ENCODE assay signal across 31 mouse cellular contexts in genomic region chr6:88188148-88188547, GRCm38 (mm10). TPM values are rescaled to one million over a fixed set of nuclear protein-coding genes. Genes with fewer than 3 reads are reported as not detected.
A peak's percentile ranks its signal among the peaks of the same experiment; 100 is the strongest.
DNase-seq lines count a peak whose midpoint lies in the region; ATAC-seq lines count a peak whose summit lies in the region.
"Had no signal": no experiment of that assay in that cellular context is flagged by ENCODE, and none has a peak within 500 bp of the region (broad histone marks: within the 10 kb centered on the region; RNA-seq: fewer than 3 reads in every experiment).

No protein-coding gene starts in this region.

- intact Hi-C loops in left cerebral cortex, postnatal 36 days (cut with DNase I): loop anchor here (2.0 to 5.0 kb wide), 3 partner anchors 66 to 311 kb away; no protein-coding TSS in a partner anchor

- peaks cover 57% of the 10 kb centered on the region for H3K27me3 ChIP-seq in forebrain, embryonic 14.5 days (replicated peaks; ENCODE audit: control insufficient read depth, insufficient read depth, low read length)
- H3K27me3 ChIP-seq in forebrain, embryonic 15.5 days: peaks cover 65% of the 10 kb centered on the region

- no peak overlapping the region for H3K9ac ChIP-seq in forebrain, embryonic 14.5 days (ENCODE audit: low read length)
- no peak overlapping the region for H3K9ac ChIP-seq in forebrain, embryonic 15.5 days (replicated peaks)
- H3K9ac ChIP-seq: embryonic facial prominence, embryonic 12.5 days; heart, embryonic 12.5 days; liver, embryonic 14.5 days; lung, embryonic 15.5 days; midbrain, embryonic 15.5 days; neural tube, embryonic 13.5 days had no signal

- H3K4me2 ChIP-seq in forebrain, embryonic 14.5 days (ENCODE audit: low read length): no peak overlapping the region
- H3K4me2 ChIP-seq in forebrain, embryonic 15.5 days (replicated peaks): no peak overlapping the region
- H3K4me2 ChIP-seq: embryonic facial prominence, embryonic 12.5 days; heart, embryonic 12.5 days; lung, embryonic 15.5 days; midbrain, embryonic 15.5 days; neural tube, embryonic 13.5 days had no signal

- H3K9me3 ChIP-seq in forebrain, embryonic 14.5 days (replicated peaks; ENCODE audit: control insufficient read depth, low read length): no peaks in the 10 kb centered on the region
- H3K9me3 ChIP-seq in forebrain, embryonic 15.5 days: no peaks in the 10 kb centered on the region
- H3K9me3 ChIP-seq: embryonic facial prominence, embryonic 12.5 days; heart, embryonic 12.5 days; hindbrain, embryonic 10.5 days; lung, embryonic 15.5 days; megakaryocyte, embryonic 14.5 days; midbrain, embryonic 15.5 days; neural tube, embryonic 13.5 days had no signal

- H3K4me1 ChIP-seq in forebrain, embryonic 14.5 days (ENCODE audit: control insufficient read depth, insufficient read depth, low read length): peaks cover 5% of the 10 kb centered on the region
- peaks cover 22% of the 10 kb centered on the region for H3K4me1 ChIP-seq in forebrain, embryonic 15.5 days

- no peak overlapping the region for H3K27ac ChIP-seq in forebrain, embryonic 14.5 days (ENCODE audit: low read depth, low read length)
- no peak overlapping the region for H3K27ac ChIP-seq in forebrain, embryonic 15.5 days (replicated peaks)
- H3K27ac ChIP-seq: embryonic facial prominence, embryonic 12.5 days; hindbrain, embryonic 10.5 days; hindbrain, postnatal 0 days; liver, embryonic 14.5 days; lung, embryonic 15.5 days; midbrain, embryonic 15.5 days; neural tube, embryonic 13.5 days had no signal

- 73% methylated on average over 6 of the region's 6 CpGs for WGBS in forebrain, embryonic 14.5 days
- 65% methylated on average over 6 of the region's 6 CpGs for WGBS in forebrain, embryonic 15.5 days

- no peaks in the 10 kb centered on the region for H3K36me3 ChIP-seq in forebrain, embryonic 14.5 days (ENCODE audit: control insufficient read depth, insufficient read depth, low read length)
- no peaks in the 10 kb centered on the region for H3K36me3 ChIP-seq in forebrain, embryonic 15.5 days
- H3K36me3 ChIP-seq: embryonic facial prominence, embryonic 12.5 days; heart, embryonic 12.5 days; hindbrain, embryonic 10.5 days; lung, embryonic 15.5 days; midbrain, embryonic 15.5 days; neural tube, embryonic 13.5 days had no signal

- ATAC-seq in forebrain, embryonic 14.5 days: no peak
- ATAC-seq in forebrain, embryonic 15.5 days (replicated peaks): no peak
- ATAC-seq: CD4-positive, CD25-positive, alpha-beta regulatory T cell, adult 4 months; forebrain, embryonic 16.5 days; hindbrain, postnatal 0 days; intestine, embryonic 16.5 days; midbrain, embryonic 15.5 days had no signal

- DNase-seq in forebrain, embryonic 14.5 days (ENCODE audit: low spot score): peak; percentile 46
- peak; percentile 37 for DNase-seq in layer of hippocampus, adult 9-11 months
- no peak for DNase-seq in layer of hippocampus, adult 11-12 months (ENCODE audit: low spot score)
- peak; percentile 33 for DNase-seq in NIH3T3 (ENCODE audit: low read depth)
- peak; percentile 47 to 61 for DNase-seq in left cerebral cortex, postnatal 36 days (ENCODE audit: low spot score in 2 of 2)
- no peak for DNase-seq in heart, adult 11 months
- DNase-seq: adrenal gland, postnatal 25 days; cerebellum, adult 11 months; gastrocnemius, postnatal 10 days; heart, postnatal 10 days; kidney, adult 9 months; kidney, postnatal 14 days; lung, postnatal 36 days; retina, postnatal 1 day; spleen, adult 18-20 months had no signal

- H3K4me3 ChIP-seq in forebrain, embryonic 14.5 days (ENCODE audit: low read depth, low read length): no peak overlapping the region
- no peak overlapping the region for H3K4me3 ChIP-seq in forebrain, embryonic 15.5 days
- H3K4me3 ChIP-seq: embryonic facial prominence, embryonic 12.5 days; heart, embryonic 12.5 days; hindbrain, embryonic 10.5 days; lung, embryonic 15.5 days; megakaryocyte, embryonic 14.5 days; midbrain, embryonic 15.5 days; neural tube, embryonic 13.5 days had no signal

RNA-seq across cellular contexts. Expression of gene Gata2, which starts 5.5 kb away (rescaled TPM):
- polyA plus RNA-seq in forebrain, embryonic 14.5 days (2014; fragmentation: Nextera tagmentation; extraction: Ambion mirVana): 1.5 and 1.6 TPM in 2 replicates
- 2.1 and 2.7 TPM in 2 replicates for polyA plus RNA-seq in forebrain, embryonic 15.5 days (2015; fragmentation: Nextera tagmentation; extraction: Ambion mirVana)
- total RNA-seq in left cerebral cortex, postnatal 36 days (2021): 1 to 10 TPM; 5.4 to 6.6 TPM

RNA-seq across cellular contexts. Expression of gene Dnajb8, which starts 33.9 kb away (rescaled TPM):
- polyA plus RNA-seq in forebrain, embryonic 14.5 days (2014; fragmentation: Nextera tagmentation; extraction: Ambion mirVana): not detected in 2 replicates
- not detected in 2 replicates for polyA plus RNA-seq in forebrain, embryonic 15.5 days (2015; fragmentation: Nextera tagmentation; extraction: Ambion mirVana)
- not detected for total RNA-seq in left cerebral cortex, postnatal 36 days (2021)
- total RNA-seq: adrenal gland, postnatal 25 days; gastrocnemius, postnatal 10 days; granulocyte monocyte progenitor cell, adult 5-6 weeks; heart, postnatal 10 days; hindbrain, postnatal 0 days; left cerebral cortex, postnatal 10 days had no signal
- polyA plus RNA-seq: CD4-positive, CD25-positive, alpha-beta regulatory T cell, adult 4 months; embryonic facial prominence, embryonic 12.5 days; forebrain, embryonic 16.5 days; heart, embryonic 12.5 days; hindbrain, embryonic 10.5 days; hindbrain, postnatal 0 days; intestine, embryonic 16.5 days; limb, embryonic 14.5 days; liver, embryonic 14.5 days; lung, embryonic 15.5 days; midbrain, embryonic 15.5 days; neural tube, embryonic 13.5 days had no signal

Comparison
In these comparisons a context has a peak if more than half of its experiments do, and no peak if none do; other contexts are left out.
1. DNase-seq: peak in forebrain, embryonic 14.5 days (single experiment), layer of hippocampus, adult 9-11 months (single experiment), NIH3T3 (single experiment) and left cerebral cortex, postnatal 36 days (2 of 2); none in layer of hippocampus, adult 11-12 months (single experiment) and heart, adult 11 months (single experiment).